Mouse (Mus musculus): ENCODE results near the gene Psma4.
A peak's percentile ranks its signal among the peaks of the same experiment; 100 is the strongest.

DNA sequence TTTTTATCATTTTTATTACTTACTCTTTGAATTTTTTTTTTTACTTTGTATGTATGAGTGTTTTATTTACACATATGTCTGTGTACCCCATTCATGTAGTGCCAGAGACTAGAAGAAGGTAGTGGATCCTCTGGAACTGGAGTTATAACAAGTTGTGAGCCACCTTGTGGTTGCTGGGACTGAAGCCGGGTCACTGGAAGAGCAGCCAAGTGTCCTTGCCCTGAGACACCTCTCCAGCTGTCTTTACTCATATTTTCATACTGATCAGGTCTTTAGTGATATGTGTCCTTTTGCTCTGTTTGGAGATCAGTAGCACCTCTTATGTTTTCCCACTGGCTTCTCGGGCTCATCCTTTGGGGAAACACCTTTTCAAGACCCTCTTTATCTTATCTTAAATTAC lies 6.1 kb upstream of the Psma4 start:
- TF ChIP-seq CTCF (IDR thresholded peaks at IDR 0.05; ENCODE audit: low read depth) = peak; percentile 18; the same call in 1 of the 2 replicates
- no peak for TF ChIP-seq EP300 (optimal IDR thresholded peaks at IDR 0.05)
